Mouse (Mus musculus): ENCODE measurements around the gene Trim5.
"Not testable (repeated sequence)": the region's sequence is repeated elsewhere in the genome, so short reads cannot be mapped to it uniquely, and the experiment has no call there.

Trim5 gene

GRCm38 (mm10) chr7:104287576-104288443 lies at the start of gene Trim5:
TSS of gene Trim5 (minus strand) at chr7:104288094.
- not testable (repeated sequence) for DNase-seq

- not testable (repeated sequence) for DNase-seq
Measured at GRCm38 (mm10) chr7:104335547-104335946, 47.7 kb upstream of the Trim5 start.

GRCm38 (mm10) chr7:104329171-104329570 lies 41.3 kb upstream of the Trim5 start, which contains the start of gene Trim34b:
TSS of gene Trim34b (plus strand) at chr7:104329471.
- DNase-seq, result not testable (repeated sequence)

GRCm38 (mm10) chr7:104322028-104322427 lies 34.1 kb upstream of the Trim5 start:
- no peak for DNase-seq

- peak; percentile 5 for DNase-seq
Measured at GRCm38 (mm10) chr7:104315369-104316080, 27.6 kb upstream of the Trim5 start, which contains the start of gene Trim12a. TSS of gene Trim12a (minus strand) at chr7:104315466.

GRCm38 (mm10) chr7:104314796-104315353 lies 27.0 kb upstream of the Trim5 start:
- peak; percentile 19 for DNase-seq

- DNase-seq, result no peak
Measured at GRCm38 (mm10) chr7:104291638-104292400, 3.9 kb upstream of the Trim5 start.

- no peak for DNase-seq
Measured at GRCm38 (mm10) chr7:104290641-104291040, 2.7 kb upstream of the Trim5 start.

GRCm38 (mm10) chr7:104279361-104279760 lies 8.5 kb downstream of the Trim5 start:
- DNase-seq, result not testable (repeated sequence)

- DNase-seq, result not testable (repeated sequence)
Measured at GRCm38 (mm10) chr7:104265335-104265734, 22.6 kb downstream of the Trim5 start.

- DNase-seq, result not testable (repeated sequence)
Measured at GRCm38 (mm10) chr7:104260380-104260779, 27.5 kb downstream of the Trim5 start.

GRCm38 (mm10) chr7:104244287-104245181 lies 43.4 kb downstream of the Trim5 start, which contains the start of gene Trim34a:
TSS of gene Trim34a (plus strand) at chr7:104244457.
- peak; percentile 87 for DNase-seq

- DNase-seq, result no peak
Measured at GRCm38 (mm10) chr7:104243616-104244015, 44.3 kb downstream of the Trim5 start.

- DNase-seq, result no peak
Measured at GRCm38 (mm10) chr7:104240857-104241256, 47.0 kb downstream of the Trim5 start.

- peak; percentile 38 for DNase-seq
Measured at GRCm38 (mm10) chr7:104231203-104231602, 56.7 kb downstream of the Trim5 start.

- peak; percentile 85 for DNase-seq
Measured at GRCm38 (mm10) chr7:104218701-104219569, 69.0 kb downstream of the Trim5 start, which contains the start of gene Trim6. TSS of gene Trim6 (plus strand) at chr7:104218793.

GRCm38 (mm10) chr7:104217881-104218280 lies 70.0 kb downstream of the Trim5 start:
- DNase-seq, result no peak

GRCm38 (mm10) chr7:104216011-104216535 lies 71.8 kb downstream of the Trim5 start:
- DNase-seq, result no peak
